Mouse (Mus musculus): ENCODE results near the gene Tgfbr3.
"Not testable (repeated sequence)": the region's sequence is repeated elsewhere in the genome, so short reads cannot be mapped to it uniquely, and the experiment has no call there.

Tgfbr3 gene

GRCm38 (mm10) chr5:107279263-107279662 is 10.2 kb downstream of the Tgfbr3 start:
- DNase-seq (ENCODE audit: low spot score), result no peak

GRCm38 (mm10) chr5:107276186-107276585 is 13.2 kb downstream of the Tgfbr3 start:
- no peak for DNase-seq (ENCODE audit: low spot score)

- no peak for DNase-seq (ENCODE audit: low spot score)
Observed at GRCm38 (mm10) chr5:107272252-107273028, 17.0 kb downstream of the Tgfbr3 start.

- no peak for DNase-seq (ENCODE audit: low spot score)
Observed at GRCm38 (mm10) chr5:107269006-107269328, 20.5 kb downstream of the Tgfbr3 start.

- no peak for DNase-seq (ENCODE audit: low spot score)
Observed at GRCm38 (mm10) chr5:107268121-107269005, 21.1 kb downstream of the Tgfbr3 start.

GRCm38 (mm10) chr5:107266566-107266965 is 22.9 kb downstream of the Tgfbr3 start:
- no peak for DNase-seq (ENCODE audit: low spot score)

- DNase-seq (ENCODE audit: low spot score), result no peak
Observed at GRCm38 (mm10) chr5:107264426-107265360, 24.7 kb downstream of the Tgfbr3 start.

GRCm38 (mm10) chr5:107263836-107264235 is 25.6 kb downstream of the Tgfbr3 start:
- DNase-seq (ENCODE audit: low spot score), result no peak

GRCm38 (mm10) chr5:107261930-107262329 is 27.5 kb downstream of the Tgfbr3 start:
- DNase-seq (ENCODE audit: low spot score), result no peak

- no peak for DNase-seq (ENCODE audit: low spot score)
Observed at GRCm38 (mm10) chr5:107260708-107261495, 28.5 kb downstream of the Tgfbr3 start.

GRCm38 (mm10) chr5:107259487-107260040 is 29.9 kb downstream of the Tgfbr3 start:
- DNase-seq (ENCODE audit: low spot score), result no peak

- DNase-seq (ENCODE audit: low spot score), result no peak
Observed at GRCm38 (mm10) chr5:107253395-107253794, 36.0 kb downstream of the Tgfbr3 start.

- no peak for DNase-seq (ENCODE audit: low spot score)
Observed at GRCm38 (mm10) chr5:107252435-107252834, 37.0 kb downstream of the Tgfbr3 start.

- DNase-seq (ENCODE audit: low spot score), result no peak
Observed at GRCm38 (mm10) chr5:107251751-107252305, 37.6 kb downstream of the Tgfbr3 start.

- no peak for DNase-seq (ENCODE audit: low spot score)
Observed at GRCm38 (mm10) chr5:107250548-107251272, 38.7 kb downstream of the Tgfbr3 start.

- no peak for DNase-seq (ENCODE audit: low spot score)
Observed at GRCm38 (mm10) chr5:107248732-107249131, 40.7 kb downstream of the Tgfbr3 start.

GRCm38 (mm10) chr5:107248302-107248701 is 41.1 kb downstream of the Tgfbr3 start:
- not testable (repeated sequence) for DNase-seq (ENCODE audit: low spot score)

GRCm38 (mm10) chr5:107247786-107248185 is 41.6 kb downstream of the Tgfbr3 start:
- DNase-seq (ENCODE audit: low spot score), result no peak

GRCm38 (mm10) chr5:107243445-107243844 is 46.0 kb downstream of the Tgfbr3 start:
- DNase-seq (ENCODE audit: low spot score), result no peak

GRCm38 (mm10) chr5:107242993-107243392 is 46.4 kb downstream of the Tgfbr3 start:
- no peak for DNase-seq (ENCODE audit: low spot score)
